Mouse (Mus musculus): Measurements from ENCODE around the gene Zranb1. TPM values are rescaled to one million over a fixed set of nuclear protein-coding genes. Genes with fewer than 3 reads are reported as not detected.

Gene Zranb1
- polyA plus RNA-seq, 1 experiment from 2014 or later, result 14.9 TPM

DNA sequence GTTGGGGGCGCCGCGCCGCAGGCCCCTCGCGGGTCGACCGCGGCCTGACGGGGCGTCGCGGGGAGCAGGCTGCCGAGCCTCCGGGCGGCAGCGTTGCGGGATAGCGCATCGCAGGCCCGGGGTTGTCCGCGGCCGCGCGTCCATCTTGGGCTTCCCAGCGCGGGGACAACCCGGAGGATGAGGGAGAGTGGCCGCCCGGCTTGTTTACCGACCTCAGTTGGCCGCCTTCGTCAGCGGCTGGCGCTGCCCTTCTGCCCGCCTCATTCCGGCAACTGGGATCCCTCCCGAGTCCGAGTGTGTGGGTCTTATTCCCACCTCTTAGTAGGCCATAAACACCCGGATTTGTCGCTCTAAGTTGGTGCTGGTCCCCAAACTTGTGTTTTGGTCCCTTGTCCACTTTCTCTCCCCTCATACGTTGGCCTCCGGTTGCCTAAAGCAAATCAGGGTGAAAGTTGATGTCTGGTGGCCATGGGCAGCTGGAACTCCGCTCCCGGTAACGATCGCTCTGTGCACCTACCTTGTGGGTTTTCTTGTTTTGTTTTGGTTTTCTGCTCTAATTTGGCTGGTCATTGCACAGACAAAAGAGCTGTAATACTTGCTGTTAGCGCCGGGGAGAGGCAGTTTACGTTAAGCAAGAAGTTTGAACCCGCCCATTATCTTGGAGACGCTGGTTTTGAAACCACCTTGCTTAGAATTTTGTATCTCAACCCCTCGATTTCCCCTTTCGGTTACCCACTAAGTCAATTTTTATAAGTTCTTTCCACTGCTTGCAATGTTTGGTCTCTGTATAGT lies 814 bp downstream of the Zranb1 start:
- peak overlapping the region; percentile 79 for H3K4me2 ChIP-seq (replicated peaks)
- no peaks in the 10 kb centered on the region for H3K27me3 ChIP-seq
- H3K4me3 ChIP-seq, result peak overlapping the region; percentile 95
- H3K9ac ChIP-seq, result peak overlapping the region; percentile 99
- peaks cover 16% of the 10 kb centered on the region for H3K4me1 ChIP-seq
- no peak for ATAC-seq (ENCODE audit: low FRiP score, low read depth)
- WGBS, result under 1% methylated on average over 52 of the region's 55 CpGs
- H3K27ac ChIP-seq, result peak overlapping the region; percentile 97
- no peaks in the 10 kb centered on the region for H3K9me3 ChIP-seq
- H3K36me3 ChIP-seq, result no peaks in the 10 kb centered on the region

DNA sequence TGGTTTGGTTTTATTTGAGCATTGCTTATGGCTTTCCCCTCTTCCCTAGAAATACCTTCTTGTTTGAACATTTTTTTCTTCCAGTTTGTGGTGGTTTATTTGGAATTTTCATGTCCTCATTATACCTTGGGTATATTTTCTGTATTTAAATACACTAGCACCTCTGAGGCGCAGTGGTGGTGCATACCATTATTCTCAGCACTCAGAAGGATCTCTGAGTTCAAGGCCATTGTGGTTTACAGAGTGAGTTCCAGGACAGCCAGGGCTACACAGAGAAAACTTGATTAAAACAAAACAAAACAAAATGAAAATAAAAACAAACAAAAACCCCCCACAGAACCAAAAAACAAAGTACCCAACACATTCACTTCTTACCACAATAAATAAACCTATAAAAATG lies 2.4 kb downstream of the Zranb1 start:
- Histone ChIP-seq H3K9me3 (no peaks in the 10 kb centered on the region), H3K36me3 (no peaks in the 10 kb centered on the region), H3K27me3 (no peaks in the 10 kb centered on the region), H3K4me1 (peaks cover 16% of the 10 kb centered on the region), H3K9ac (no peak overlapping the region), H3K4me2 (replicated peaks) (no peak overlapping the region), H3K27ac (no peak overlapping the region), H3K4me3 (no peak overlapping the region)
- WGBS, result 90% methylated on average over 1 of the region's 1 CpGs
- no peak for ATAC-seq (ENCODE audit: low FRiP score, low read depth)

DNA sequence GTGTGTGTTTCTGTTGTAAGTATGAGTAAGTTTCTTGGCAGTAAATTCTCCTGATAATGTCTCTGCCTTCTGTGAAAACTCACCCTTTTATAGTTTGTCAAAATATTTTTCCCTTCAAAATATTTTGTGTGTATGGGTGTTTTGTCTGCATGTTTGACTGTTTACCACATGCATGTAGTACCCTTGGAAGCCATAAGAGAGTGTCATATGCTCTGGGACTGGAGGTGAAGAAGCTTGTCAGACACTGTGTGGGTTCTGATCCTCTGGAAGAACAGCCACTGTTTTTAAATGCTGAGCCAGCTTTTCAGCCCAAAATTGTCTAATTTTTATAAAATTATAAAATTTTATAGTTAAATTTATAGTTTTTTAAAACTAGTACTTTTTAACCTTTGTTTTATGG lies 3.8 kb downstream of the Zranb1 start:
- Histone ChIP-seq H3K4me1 (peaks cover 16% of the 10 kb centered on the region), H3K9me3 (no peaks in the 10 kb centered on the region), H3K27ac (no peak overlapping the region), H3K4me3 (no peak overlapping the region), H3K4me2 (replicated peaks) (no peak overlapping the region), H3K27me3 (no peaks in the 10 kb centered on the region), H3K9ac (no peak overlapping the region), H3K36me3 (no peaks in the 10 kb centered on the region)
- ATAC-seq (ENCODE audit: low FRiP score, low read depth), result no peak

DNA sequence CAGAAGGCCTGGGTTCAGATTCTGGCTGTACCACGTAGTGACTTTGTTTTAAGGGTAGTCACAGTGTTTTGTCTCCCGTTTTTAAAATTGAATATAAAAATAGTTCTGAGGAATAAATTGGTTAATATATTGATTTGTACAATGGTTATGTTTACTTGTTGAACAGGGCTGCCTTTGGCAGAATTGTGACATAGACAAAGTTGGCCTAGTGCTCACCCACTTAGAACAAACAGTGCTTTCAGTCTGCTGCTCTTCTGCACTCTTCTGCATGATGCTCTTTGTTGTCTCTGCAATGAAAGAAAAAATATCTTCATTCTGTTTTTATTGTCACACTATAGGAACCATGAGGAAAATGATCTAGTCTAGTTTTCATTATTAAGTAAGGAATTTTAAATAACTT lies 8.2 kb downstream of the Zranb1 start:
- Histone ChIP-seq H3K27me3 (no peaks in the 10 kb centered on the region), H3K9me3 (no peaks in the 10 kb centered on the region), H3K27ac (no peak overlapping the region), H3K4me1 (peaks cover 7% of the 10 kb centered on the region), H3K4me2 (replicated peaks) (no peak overlapping the region), H3K36me3 (no peaks in the 10 kb centered on the region), H3K4me3 (no peak overlapping the region), H3K9ac (no peak overlapping the region)
- WGBS, result 86% methylated on average over 2 of the region's 2 CpGs
- ATAC-seq (ENCODE audit: low FRiP score, low read depth), result no peak

DNA sequence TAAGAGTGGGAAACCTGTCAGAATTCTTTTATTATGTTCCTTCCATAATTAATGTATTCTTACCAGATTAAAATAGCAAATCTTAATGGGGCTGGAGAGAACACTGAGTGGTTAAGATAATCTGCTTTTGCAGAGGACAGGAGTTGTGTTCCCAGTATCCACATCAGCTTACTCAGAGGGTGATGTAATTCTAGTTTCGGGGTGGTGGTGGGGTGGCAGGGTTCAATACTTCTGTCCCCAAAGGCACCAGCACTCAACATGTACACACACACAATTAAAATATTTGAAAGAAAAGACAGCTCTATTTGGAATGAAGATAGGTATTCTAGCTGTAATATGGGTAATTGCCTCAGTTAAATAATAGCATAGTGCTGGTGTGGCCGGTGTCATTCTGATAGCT lies 9.6 kb downstream of the Zranb1 start:
- Histone ChIP-seq H3K4me1 (peaks cover 7% of the 10 kb centered on the region), H3K4me3 (no peak overlapping the region), H3K27me3 (no peaks in the 10 kb centered on the region), H3K27ac (no peak overlapping the region), H3K9me3 (no peaks in the 10 kb centered on the region), H3K36me3 (no peaks in the 10 kb centered on the region), H3K9ac (no peak overlapping the region), H3K4me2 (replicated peaks) (no peak overlapping the region)
- WGBS, result 80% methylated on average over 2 of the region's 2 CpGs
- ATAC-seq (ENCODE audit: low FRiP score, low read depth), result no peak

DNA sequence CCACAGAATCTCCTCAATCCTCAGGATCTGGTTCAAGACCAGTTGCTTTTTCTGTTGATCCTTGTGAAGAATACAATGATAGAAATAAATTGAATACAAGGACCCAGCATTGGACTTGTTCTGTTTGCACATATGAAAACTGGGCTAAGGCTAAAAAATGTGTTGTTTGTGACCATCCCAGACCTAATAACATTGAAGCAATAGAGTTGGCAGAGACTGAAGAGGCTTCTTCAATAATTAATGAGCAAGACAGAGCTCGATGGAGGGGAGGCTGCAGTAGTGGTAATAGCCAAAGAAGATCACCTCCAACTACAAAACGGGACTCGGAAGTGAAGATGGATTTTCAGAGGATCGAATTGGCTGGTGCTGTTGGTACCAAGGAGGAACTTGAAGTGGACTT lies 19.0 kb downstream of the Zranb1 start:
- Histone ChIP-seq H3K9ac (no peak overlapping the region), H3K4me1 (no peaks in the 10 kb centered on the region), H3K27me3 (no peaks in the 10 kb centered on the region), H3K27ac (no peak overlapping the region), H3K36me3 (no peaks in the 10 kb centered on the region), H3K9me3 (no peaks in the 10 kb centered on the region), H3K4me2 (replicated peaks) (no peak overlapping the region), H3K4me3 (no peak overlapping the region)
- WGBS, result 92% methylated on average over 4 of the region's 4 CpGs
- ATAC-seq (ENCODE audit: low FRiP score, low read depth), result no peak

DNA sequence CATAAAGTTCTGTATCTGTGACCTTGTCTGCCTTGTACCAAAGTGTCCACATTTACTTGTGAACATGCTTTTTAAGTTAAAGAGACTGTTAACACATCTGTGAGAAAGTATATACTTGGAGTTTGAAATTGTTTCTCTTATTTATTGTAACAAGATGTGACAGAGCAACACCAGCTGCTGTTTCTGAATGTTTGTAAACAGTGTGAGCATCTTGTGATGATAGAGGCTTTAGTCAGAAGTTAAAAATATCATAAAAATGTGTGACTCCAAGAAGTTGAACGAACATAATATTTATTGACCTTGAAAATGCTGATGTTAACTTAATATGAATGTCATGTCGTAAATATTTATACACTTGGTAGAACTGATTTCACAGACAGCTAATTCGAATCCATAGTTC lies 19.7 kb downstream of the Zranb1 start:
- no peaks in the 10 kb centered on the region for H3K9me3 ChIP-seq
- no peak for ATAC-seq (ENCODE audit: low FRiP score, low read depth)
- no peak overlapping the region for H3K9ac ChIP-seq
- 84% methylated on average over 3 of the region's 3 CpGs for WGBS
- H3K27me3 ChIP-seq, result no peaks in the 10 kb centered on the region
- H3K4me2 ChIP-seq (replicated peaks), result no peak overlapping the region
- H3K27ac ChIP-seq, result no peak overlapping the region
- H3K4me1 ChIP-seq, result no peaks in the 10 kb centered on the region
- no peaks in the 10 kb centered on the region for H3K36me3 ChIP-seq
- H3K4me3 ChIP-seq, result no peak overlapping the region

DNA sequence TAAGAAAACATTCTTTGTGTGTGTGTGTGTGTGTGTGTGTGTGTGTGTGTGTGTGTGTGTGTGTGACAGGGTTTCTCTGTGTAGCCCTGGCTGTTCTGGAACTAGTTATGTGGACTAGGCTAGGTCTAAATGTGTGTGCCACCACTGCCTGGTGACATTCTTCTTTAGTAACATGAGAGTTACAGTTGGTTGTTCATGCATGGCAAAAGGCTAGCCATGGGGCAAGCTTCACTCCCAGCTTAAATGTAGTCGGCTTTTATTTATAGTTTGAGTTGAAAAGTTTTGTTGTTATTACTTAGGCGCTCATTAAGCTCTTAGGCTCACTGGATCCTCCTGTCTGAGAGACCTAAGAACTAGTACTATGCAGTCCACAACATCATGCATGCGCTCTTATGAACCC lies 33.5 kb downstream of the Zranb1 start:
- Histone ChIP-seq H3K4me1 (no peaks in the 10 kb centered on the region), H3K27ac (no peak overlapping the region), H3K4me2 (replicated peaks) (no peak overlapping the region), H3K4me3 (no peak overlapping the region), H3K9ac (no peak overlapping the region), H3K36me3 (peaks cover 21% of the 10 kb centered on the region), H3K9me3 (no peaks in the 10 kb centered on the region), H3K27me3 (no peaks in the 10 kb centered on the region)
- 78% methylated on average over 3 of the region's 3 CpGs for WGBS
- no peak for ATAC-seq (ENCODE audit: low FRiP score, low read depth)

DNA sequence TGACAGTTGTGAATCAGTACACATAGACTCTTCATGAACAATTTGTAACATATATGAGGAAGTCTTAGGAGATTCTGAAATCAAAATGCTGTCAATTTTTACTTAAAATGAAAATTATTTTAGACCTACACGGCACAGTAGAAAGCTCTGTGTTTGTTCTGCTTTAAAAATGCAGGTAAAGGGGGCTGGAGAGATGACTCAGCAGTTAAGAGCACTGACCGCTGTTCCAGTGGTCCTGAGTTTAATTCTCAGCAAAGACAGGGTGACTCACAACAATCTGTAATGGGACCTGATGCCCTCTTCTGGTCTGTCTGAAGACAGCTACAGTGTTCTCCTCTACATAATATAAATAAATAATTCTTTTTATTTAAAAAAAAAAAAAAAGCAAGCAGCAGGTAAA lies 34.8 kb downstream of the Zranb1 start:
- H3K36me3 ChIP-seq, result peaks cover 22% of the 10 kb centered on the region
- no peaks in the 10 kb centered on the region for H3K4me1 ChIP-seq
- no peaks in the 10 kb centered on the region for H3K27me3 ChIP-seq
- H3K9me3 ChIP-seq, result no peaks in the 10 kb centered on the region
- H3K27ac ChIP-seq, result no peak overlapping the region
- no peak overlapping the region for H3K4me3 ChIP-seq
- ATAC-seq (ENCODE audit: low FRiP score, low read depth), result no peak
- 82% methylated on average over 2 of the region's 2 CpGs for WGBS
- H3K9ac ChIP-seq, result no peak overlapping the region
- no peak overlapping the region for H3K4me2 ChIP-seq (replicated peaks)

DNA sequence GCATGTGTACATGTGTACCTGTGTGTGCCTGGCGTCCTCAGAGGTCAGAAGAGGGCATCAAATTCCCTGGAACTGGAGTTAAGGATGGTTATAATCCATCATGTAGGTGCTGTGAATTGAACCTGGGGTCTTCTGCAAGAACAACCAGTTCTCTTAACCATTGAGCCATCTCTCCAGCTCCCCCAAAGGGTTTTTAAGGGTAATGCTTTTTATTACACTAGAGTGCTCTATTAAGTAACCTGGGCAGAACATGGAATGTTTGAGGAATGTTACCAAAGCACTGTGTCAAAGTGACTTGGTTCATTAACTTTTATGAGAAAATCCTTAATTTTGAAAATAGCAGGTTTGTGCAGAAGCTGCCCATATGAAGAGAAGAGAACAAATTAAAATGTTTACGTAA lies 41.1 kb downstream of the Zranb1 start:
- Histone ChIP-seq H3K4me1 (no peaks in the 10 kb centered on the region), H3K4me3 (no peak overlapping the region), H3K9me3 (no peaks in the 10 kb centered on the region), H3K27me3 (no peaks in the 10 kb centered on the region), H3K36me3 (peaks cover 34% of the 10 kb centered on the region), H3K27ac (no peak overlapping the region), H3K9ac (no peak overlapping the region), H3K4me2 (replicated peaks) (no peak overlapping the region)
- no peak for ATAC-seq (ENCODE audit: low FRiP score, low read depth)
- 89% methylated on average over 2 of the region's 2 CpGs for WGBS

DNA sequence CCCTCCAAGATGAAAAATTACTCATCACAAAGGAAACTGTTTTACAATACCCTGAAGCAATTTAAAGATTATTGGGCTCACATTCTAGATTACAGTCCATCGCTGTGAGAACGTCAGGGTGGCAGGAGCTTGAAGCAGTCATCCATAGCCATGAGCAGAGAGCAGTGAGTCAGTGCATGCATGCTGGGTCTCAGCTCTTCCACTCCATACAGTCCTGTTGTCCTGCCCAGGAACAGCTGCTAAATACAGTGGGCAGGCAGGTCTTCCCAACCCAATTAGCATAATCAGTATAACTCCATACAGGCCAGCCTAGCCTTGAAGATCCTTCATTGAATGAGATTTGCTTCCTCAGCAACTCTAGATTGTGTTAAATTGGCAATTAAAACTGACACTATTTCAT lies 45.1 kb downstream of the Zranb1 start:
- Histone ChIP-seq H3K4me1 (no peaks in the 10 kb centered on the region), H3K36me3 (peaks cover 28% of the 10 kb centered on the region), H3K27ac (no peak overlapping the region), H3K4me3 (no peak overlapping the region), H3K9me3 (no peaks in the 10 kb centered on the region; the same call in 1 of the 2 replicates), H3K4me2 (replicated peaks) (no peak overlapping the region), H3K27me3 (no peaks in the 10 kb centered on the region), H3K9ac (no peak overlapping the region)
- WGBS, result 83% methylated on average over 2 of the region's 2 CpGs
- ATAC-seq (ENCODE audit: low FRiP score, low read depth), result no peak

DNA sequence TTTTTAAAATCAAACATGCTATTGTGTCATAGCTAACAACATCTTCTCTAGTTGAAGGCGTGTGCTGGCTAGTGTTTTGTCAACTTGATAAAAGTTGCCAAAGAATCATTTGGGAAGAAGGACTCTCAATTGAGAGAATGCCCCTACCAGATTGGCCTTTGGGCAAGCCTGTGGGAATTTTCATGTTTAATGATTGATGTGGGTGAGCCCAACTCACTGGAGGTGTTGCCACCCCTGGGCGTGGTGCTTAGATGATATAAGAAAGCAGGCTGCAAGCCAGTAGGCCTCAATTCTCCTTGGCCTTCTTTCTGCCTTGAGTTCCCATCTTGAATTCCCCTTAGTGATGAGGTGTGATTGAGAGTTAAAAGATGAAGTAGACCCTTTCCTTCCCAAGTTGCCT lies 47.0 kb downstream of the Zranb1 start:
- ATAC-seq (ENCODE audit: low FRiP score, low read depth), result no peak
- WGBS, result 96% methylated on average over 2 of the region's 2 CpGs

DNA sequence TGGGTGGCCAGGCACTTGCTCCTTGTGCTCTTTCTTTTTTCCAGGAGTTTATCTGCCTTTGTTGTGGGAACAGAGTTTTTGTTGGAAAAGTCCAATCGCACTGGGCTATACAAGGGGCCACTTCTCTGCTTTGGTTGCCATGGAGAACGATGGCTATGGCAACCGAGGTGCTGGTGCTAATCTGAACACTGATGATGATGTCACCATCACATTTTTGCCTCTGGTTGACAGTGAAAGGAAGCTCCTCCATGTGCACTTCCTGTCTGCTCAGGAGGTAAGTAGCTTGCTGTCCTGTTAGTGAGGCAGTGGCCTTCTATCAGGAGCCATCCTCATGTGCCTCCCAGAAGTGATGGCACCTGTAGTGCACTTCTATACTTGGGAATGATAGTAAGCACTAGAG lies 51.7 kb downstream of the Zranb1 start:
- Histone ChIP-seq H3K4me3 (no peak overlapping the region), H3K27me3 (no peaks in the 10 kb centered on the region), H3K4me2 (replicated peaks) (no peak overlapping the region), H3K4me1 (no peaks in the 10 kb centered on the region), H3K9me3 (no peaks in the 10 kb centered on the region; the same call in 1 of the 2 replicates), H3K9ac (no peak overlapping the region), H3K27ac (no peak overlapping the region), H3K36me3 (peaks cover 56% of the 10 kb centered on the region)
- WGBS, result 81% methylated on average over 3 of the region's 3 CpGs
- ATAC-seq (ENCODE audit: low FRiP score, low read depth), result no peak

More for the DNA sequence above, 47.0 kb downstream of the Zranb1 start:
- H3K27me3 ChIP-seq, result no peaks in the 10 kb centered on the region
- no peaks in the 10 kb centered on the region for H3K4me1 ChIP-seq
- H3K27ac ChIP-seq, result no peak overlapping the region
- H3K4me3 ChIP-seq, result no peak overlapping the region
- H3K4me2 ChIP-seq (replicated peaks), result no peak overlapping the region
- peaks cover 43% of the 10 kb centered on the region for H3K36me3 ChIP-seq
- H3K9ac ChIP-seq, result no peak overlapping the region
- H3K9me3 ChIP-seq, result no peaks in the 10 kb centered on the region; the same call in 1 of the 2 replicates

All from limb, embryonic 13.5 days (tissue).